ENCODE assay signal across 12 mouse cellular contexts in the genomic region with DNA sequence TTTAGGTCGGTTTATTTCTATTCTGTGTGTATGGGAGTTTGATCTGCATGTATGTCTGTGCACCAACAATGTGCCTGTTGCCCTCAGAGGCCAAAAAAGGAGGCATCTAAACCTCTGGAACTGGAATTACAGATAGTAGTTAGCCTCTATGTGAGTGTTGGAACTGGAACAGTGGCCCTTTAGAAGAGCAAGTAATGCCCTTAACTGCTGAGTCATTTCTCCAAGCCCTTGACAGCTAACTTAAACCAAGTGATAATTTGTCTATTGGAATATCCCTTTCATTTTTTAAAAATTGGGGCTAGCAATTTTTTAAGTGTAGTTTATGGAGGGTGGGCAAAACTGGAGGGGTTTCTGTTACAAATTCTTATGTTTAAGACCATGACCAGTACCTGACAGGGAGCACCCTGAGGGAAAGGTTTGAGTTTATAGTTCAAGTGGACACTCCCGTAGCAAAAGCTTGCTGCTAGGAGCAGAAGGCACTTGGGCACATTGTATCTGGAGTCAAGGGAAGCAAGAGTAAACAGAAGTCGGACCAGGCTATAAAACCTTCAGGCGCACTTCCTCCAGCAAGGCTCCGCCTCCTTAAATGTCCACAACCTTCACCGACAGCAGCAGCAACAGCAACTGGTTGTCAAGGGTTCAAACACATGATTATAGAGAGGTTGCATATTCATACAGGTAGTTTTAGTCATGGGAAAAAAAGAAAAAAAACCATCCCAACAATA. TPM values are rescaled to one million over a fixed set of nuclear protein-coding genes. Genes with fewer than 3 reads are reported as not detected.
A peak's percentile ranks its signal among the peaks of the same experiment; 100 is the strongest.
DNase-seq lines count a peak whose midpoint lies in the region; ATAC-seq and TF ChIP-seq lines count a peak whose summit lies in the region.
"Had no signal": no experiment of that assay in that cellular context is flagged by ENCODE, and none has a peak within 500 bp of the region (broad histone marks: within the 10 kb centered on the region; RNA-seq: fewer than 3 reads in every experiment).

No protein-coding gene starts in this region.

- H3K9me3 ChIP-seq in lung, postnatal 0 days (ENCODE audit: low read length), result no peaks in the 10 kb centered on the region
- H3K9me3 ChIP-seq in liver, embryonic 12.5 days (replicated peaks), result no peaks in the 10 kb centered on the region
- H3K9me3 ChIP-seq: forebrain, embryonic 15.5 days; heart, embryonic 13.5 days had no signal

- no peak overlapping the region for H3K9ac ChIP-seq in lung, postnatal 0 days (replicated peaks; ENCODE audit: low read depth)
- peak overlapping the region; percentile 89 for H3K9ac ChIP-seq in liver, embryonic 12.5 days
- H3K9ac ChIP-seq: forebrain, embryonic 15.5 days had no signal

- H3K27ac ChIP-seq in lung, postnatal 0 days (ENCODE audit: low read length), result no peak overlapping the region
- peak overlapping the region; percentile 95 for H3K27ac ChIP-seq in liver, embryonic 12.5 days
- H3K27ac ChIP-seq: forebrain, embryonic 15.5 days had no signal

- WGBS in lung, postnatal 0 days, result 28% methylated on average over 6 of the region's 6 CpGs
- 53% methylated on average over 6 of the region's 6 CpGs for WGBS in liver, embryonic 12.5 days (ENCODE audit: insufficient replicate concordance)

- TF ChIP-seq EP300 in lung, postnatal 0 days (IDR thresholded peaks at IDR 0.05), result no peak

- H3K4me2 ChIP-seq in lung, postnatal 0 days (replicated peaks; ENCODE audit: low read depth, low read length), result no peak overlapping the region
- H3K4me2 ChIP-seq in liver, embryonic 12.5 days, result peak overlapping the region; percentile 97
- H3K4me2 ChIP-seq: forebrain, embryonic 15.5 days had no signal

- peak; percentile 54 for DNase-seq in lung, postnatal 0 days (ENCODE audit: low spot score)
- DNase-seq in lung, postnatal 14 days, result no peak
- DNase-seq in ZHBTc4 (ENCODE audit: low read depth, low spot score), result peak; percentile 16
- peak; percentile 73 for DNase-seq in yolk sac, embryonic 10.5 days (ENCODE audit: low spot score)
- no peak for DNase-seq in adipocyte (ENCODE audit: low spot score)
- DNase-seq in layer of hippocampus, adult 9-10 months (ENCODE audit: low spot score), result no peak
- DNase-seq: adrenal gland, postnatal 10 days; gastrocnemius, postnatal 25 days; thymus, postnatal 25 days had no signal

- H3K4me1 ChIP-seq in lung, postnatal 0 days (ENCODE audit: insufficient read depth, low read depth, low read length), result peaks cover 6% of the 10 kb centered on the region; the same call in 1 of the 2 replicates
- H3K4me1 ChIP-seq in liver, embryonic 12.5 days, result peaks cover 58% of the 10 kb centered on the region

- ATAC-seq in lung, postnatal 0 days, result no peak
- ATAC-seq in liver, embryonic 12.5 days, result no peak
- ATAC-seq: forebrain, embryonic 15.5 days had no signal

- H3K27me3 ChIP-seq in lung, postnatal 0 days (replicated peaks; ENCODE audit: insufficient read depth, low read length), result no peaks in the 10 kb centered on the region
- no peaks in the 10 kb centered on the region for H3K27me3 ChIP-seq in liver, embryonic 12.5 days (replicated peaks)
- H3K27me3 ChIP-seq: forebrain, embryonic 15.5 days; heart, embryonic 13.5 days had no signal

- no peaks in the 10 kb centered on the region for H3K36me3 ChIP-seq in lung, postnatal 0 days (ENCODE audit: insufficient read depth, low read length)
- H3K36me3 ChIP-seq in liver, embryonic 12.5 days, result peaks cover 44% of the 10 kb centered on the region
- H3K36me3 ChIP-seq: forebrain, embryonic 15.5 days had no signal

- no peak overlapping the region for H3K4me3 ChIP-seq in lung, postnatal 0 days (ENCODE audit: low read depth, low read length)
- H3K4me3 ChIP-seq in liver, embryonic 12.5 days, result peak overlapping the region; percentile 77; the same call in 1 of the 2 replicates
- H3K4me3 ChIP-seq: forebrain, embryonic 15.5 days; heart, embryonic 13.5 days had no signal

- TF ChIP-seq CTCF in lung, postnatal 0 days (IDR thresholded peaks at IDR 0.05), result no peak

RNA-seq across cellular contexts. Expression of a gene that starts 3.1 kb away (rescaled TPM):
- 3.0 and 3.7 TPM in 2 replicates for polyA plus RNA-seq in lung, postnatal 0 days (2015; fragmentation: Nextera tagmentation; extraction: Ambion mirVana)
- 36.5 TPM in 2 replicates for polyA plus RNA-seq in liver, embryonic 12.5 days (2016; fragmentation: Nextera tagmentation; extraction: Ambion mirVana)

Comparison
In these comparisons a context has a peak if more than half of its experiments do, and no peak if none do; other contexts are left out.
1. DNase-seq: peak in lung, postnatal 0 days (single experiment), ZHBTc4 (single experiment) and yolk sac, embryonic 10.5 days (single experiment); none in lung, postnatal 14 days (single experiment), adipocyte (single experiment) and layer of hippocampus, adult 9-10 months (single experiment).